Mouse (Mus musculus) liver, embryonic 14.5 days (tissue): ENCODE results near the gene Arhgap27. TPM values are rescaled to one million over a fixed set of nuclear protein-coding genes. Genes with fewer than 3 reads are reported as not detected.

ENCODE experiments used
- ATAC-seq: fragments of 200-750 bp; cut with Nextera tagmentation; 2 replicates; pipeline ENCODE4 v1.8.0; 2017; ENCODE audit warnings: moderate number of reproducible peaks, mild to moderate bottlenecking, moderate library complexity; ENCODE audit not compliant: insufficient read depth
- DNase-seq, 3 experiments: peaks; one replicate each; pipeline ENCODE4 v3.0.0-alpha.2; 2012 to 2013; ENCODE audit warnings: low read depth in 3 of 3, low spot score in 3 of 3
- H3K27ac ChIP-seq: fragments of 300-500 bp; sonication (generic); 2 replicates; pipeline ENCODE4 v1.5.1; 2014; ENCODE audit warnings: moderate library complexity, mild to moderate bottlenecking, control low read depth, inconsistent platforms
- H3K27me3 ChIP-seq: fragments of 300-500 bp; sonication (generic); 2 replicates; pipeline ENCODE4 v1.6.1; 2014; ENCODE audit warnings: mild to moderate bottlenecking, low read length, moderate library complexity; ENCODE audit not compliant: control insufficient read depth, insufficient read depth
- H3K36me3 ChIP-seq: fragments of 300-500 bp; sonication (generic); replicated peaks from 2 replicates; pipeline ENCODE4 v1.6.1; 2014; ENCODE audit warnings: low read depth; ENCODE audit not compliant: control insufficient read depth, insufficient read depth
- H3K4me1 ChIP-seq, 2 experiments: fragments of 200-500 bp in 1 of 2; fragments of 300-500 bp in 1 of 2; sonication (generic) in 1 of 2; replicated peaks; 2 replicates each; pipeline ENCODE4 v1.6.1; 2012 to 2014; ENCODE audit warnings: antibody characterized with exemption in 1 of 2, inconsistent platforms in 1 of 2, low read length in 1 of 2; ENCODE audit not compliant: control insufficient read depth in 2 of 2, insufficient read depth in 2 of 2
- H3K4me2 ChIP-seq: fragments of 300-500 bp; sonication (generic); 2 replicates; pipeline ENCODE4 v1.6.1; 2014; ENCODE audit warnings: low read depth, mild to moderate bottlenecking, control low read depth, moderate library complexity
- H3K4me3 ChIP-seq, 2 experiments: fragments of 200-500 bp in 1 of 2; fragments of 300-500 bp in 1 of 2; sonication (generic) in 1 of 2; 2 replicates each; pipeline ENCODE4 v1.5.1; 2012 to 2014; ENCODE audit warnings: low read depth in 2 of 2, low read length in 2 of 2, mild to moderate bottlenecking in 2 of 2, control low read depth in 1 of 2, inconsistent platforms in 1 of 2, moderate library complexity in 1 of 2; ENCODE audit not compliant: insufficient read depth in 1 of 2
- H3K9ac ChIP-seq: fragments of 300-500 bp; sonication (generic); replicated peaks from 2 replicates; pipeline ENCODE4 v1.6.1; 2014; ENCODE audit warnings: mild to moderate bottlenecking, control low read depth, moderate library complexity
- H3K9me3 ChIP-seq: fragments of 300-500 bp; sonication (generic); 2 replicates; pipeline ENCODE4 v1.6.1; 2016; ENCODE audit warnings: low read length, mixed read lengths; ENCODE audit not compliant: control insufficient read depth
- CTCF ChIP-seq: IDR thresholded peaks from 2 replicates; pipeline ENCODE4 v1.5.1; 2016; ENCODE audit warnings: antibody characterized with exemption, low read depth, control low read depth
- EP300 ChIP-seq: IDR thresholded peaks from 2 replicates; pipeline ENCODE4 v1.6.1; 2016; ENCODE audit warnings: antibody characterized with exemption, low read depth
- WGBS: fragments of 180-500 bp; shearing (Covaris S2); extraction: QIAGEN DNeasy Blood & Tissue Kit; methylation state at CpG from one replicate; pipeline ENCODE4 v1.1.7; 2014; ENCODE audit not compliant: insufficient replicate concordance; 5-methylcytosine and 5-hydroxymethylcytosine counted together
- polyA plus RNA-seq, 2 experiments: library from polyadenylated mRNA; depleted of rRNA in 1 of 2; stranded (reverse) in 1 of 2; unstranded in 1 of 2; fragments of >200 nt; fragmentation: Nextera tagmentation in 1 of 2; extraction: Ambion mirVana in 1 of 2; gene quantifications; 2 replicates each; pipeline versions ENCODE4 v1.2.1 to v1.2.3; 2012 to 2014

The Arhgap27 gene
- polyA plus RNA-seq, 2 experiments: 1.4 to 2.6 TPM

- H3K36me3 ChIP-seq: no peaks in the 10 kb centered on the region
- WGBS: 25% methylated on average over 10 of the region's 10 CpGs
- no peak overlapping the region for H3K4me2 ChIP-seq
- TF ChIP-seq EP300 (no peak), CTCF (no peak)
- no peak overlapping the region for H3K4me3 ChIP-seq
- no peak overlapping the region for H3K9ac ChIP-seq
- no peak for DNase-seq
- ATAC-seq: no peak
- H3K9me3 ChIP-seq: no peaks in the 10 kb centered on the region
- peaks cover 0 to 3% of the 10 kb centered on the region in 2 experiments; a peak in 2 of 4 replicates for H3K4me1 ChIP-seq
- no peak overlapping the region for H3K27ac ChIP-seq
- peaks cover 2% of the 10 kb centered on the region; the same call in 1 of the 2 replicates for H3K27me3 ChIP-seq
Observed at GRCm38 (mm10) chr11:103309956-103310574, 53.4 kb downstream of the Arhgap27 start.

- Histone ChIP-seq H3K36me3 (no peaks in the 10 kb centered on the region), H3K4me2 (no peak overlapping the region), H3K27me3 (peaks cover 2% of the 10 kb centered on the region; the same call in 1 of the 2 replicates), H3K27ac (no peak overlapping the region), H3K4me1 (peaks cover 0 to 3% of the 10 kb centered on the region in 2 experiments; a peak in 2 of 4 replicates), H3K4me3 (no peak overlapping the region), H3K9me3 (no peaks in the 10 kb centered on the region), H3K9ac (no peak overlapping the region)
- DNase-seq (no peak), ATAC-seq (no peak)
- WGBS: 64% methylated on average over 8 of the region's 8 CpGs
- TF ChIP-seq EP300 (no peak), CTCF (no peak)
Observed at GRCm38 (mm10) chr11:103307910-103308309, 55.6 kb downstream of the Arhgap27 start.

- Histone ChIP-seq H3K27me3 (no peaks in the 10 kb centered on the region), H3K27ac (no peak overlapping the region), H3K4me2 (no peak overlapping the region), H3K36me3 (no peaks in the 10 kb centered on the region), H3K4me3 (no peak overlapping the region), H3K9me3 (no peaks in the 10 kb centered on the region), H3K4me1 (no peaks in the 10 kb centered on the region), H3K9ac (no peak overlapping the region)
- WGBS: 40% methylated on average over 9 of the region's 9 CpGs
- no peak for TF ChIP-seq EP300
- no peak for TF ChIP-seq CTCF
- no peak for DNase-seq
- ATAC-seq: no peak
Observed at GRCm38 (mm10) chr11:103304525-103304924, 59.0 kb downstream of the Arhgap27 start.

- Histone ChIP-seq H3K27me3 (no peaks in the 10 kb centered on the region), H3K27ac (no peak overlapping the region), H3K4me1 (peaks cover 0 to 8% of the 10 kb centered on the region in 2 experiments; a peak in 1 of 4 replicates), H3K36me3 (no peaks in the 10 kb centered on the region), H3K9ac (no peak overlapping the region), H3K9me3 (no peaks in the 10 kb centered on the region), H3K4me3 (no peak overlapping the region), H3K4me2 (no peak overlapping the region)
- WGBS: 64% methylated on average over 7 of the region's 7 CpGs
- DNase-seq: no peak
- no peak for TF ChIP-seq EP300
- no peak for TF ChIP-seq CTCF
- ATAC-seq: no peak
Observed at GRCm38 (mm10) chr11:103294772-103295171, 68.7 kb downstream of the Arhgap27 start.

GRCm38 (mm10) chr11:103294066-103294465, 69.4 kb downstream of the Arhgap27 start:
- H3K27ac ChIP-seq: no peak overlapping the region
- no peak overlapping the region for H3K9ac ChIP-seq
- TF ChIP-seq EP300 (no peak), CTCF (no peak)
- H3K27me3 ChIP-seq: no peaks in the 10 kb centered on the region
- H3K9me3 ChIP-seq: no peaks in the 10 kb centered on the region
- no peak overlapping the region for H3K4me2 ChIP-seq
- no peaks in the 10 kb centered on the region for H3K36me3 ChIP-seq
- WGBS: 70% methylated on average over 6 of the region's 6 CpGs
- no peak overlapping the region for H3K4me3 ChIP-seq
- ATAC-seq (no peak), DNase-seq (no peak)
- peaks cover 0 to 13% of the 10 kb centered on the region in 2 experiments; a peak in 3 of 4 replicates for H3K4me1 ChIP-seq
